Mouse (Mus musculus): ENCODE measurements at regions not wholly inside any gene's neighbourhood (a gene's known extent, or its start where the extent isn't known, plus 50 kb on each side); places are given as distances from the start of the nearest gene placed in this dataset.

DNA sequence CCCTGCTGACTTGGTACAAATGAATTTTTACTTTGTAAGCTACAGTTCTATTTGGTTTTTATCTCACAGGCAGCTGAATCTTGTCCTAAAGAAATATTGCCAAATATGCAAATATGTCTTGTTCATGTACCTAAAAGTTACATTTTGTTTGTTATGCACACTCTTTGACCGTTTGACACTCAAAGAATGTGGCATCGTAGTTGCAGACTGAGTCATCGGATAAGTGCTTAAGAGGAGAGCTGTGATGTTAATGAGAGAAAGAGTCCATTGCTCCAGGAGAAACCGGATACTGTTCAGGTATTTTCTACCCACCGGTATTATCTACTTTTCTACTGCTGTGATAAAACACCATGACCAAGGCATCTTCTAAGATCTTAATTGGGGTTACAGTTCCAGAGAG, 50.3 kb upstream of the Rasl11b start:
- WGBS = 89% methylated on average over 5 of the region's 5 CpGs
- Histone ChIP-seq H3K27ac (replicated peaks; ENCODE audit: low read depth, low read length) (no peak overlapping the region), H3K9me3 (replicated peaks; ENCODE audit: control insufficient read depth, low read length) (no peaks in the 10 kb centered on the region), H3K4me3 (ENCODE audit: low read depth, low read length) (no peak overlapping the region), H3K4me2 (ENCODE audit: low read depth, low read length) (no peak overlapping the region), H3K27me3 (ENCODE audit: control insufficient read depth, insufficient read depth, low read length) (no peaks in the 10 kb centered on the region), H3K9ac (replicated peaks; ENCODE audit: low read length) (no peak overlapping the region), H3K36me3 (replicated peaks; ENCODE audit: control insufficient read depth, insufficient read depth, low read depth, low read length) (no peaks in the 10 kb centered on the region), H3K4me1 (ENCODE audit: control insufficient read depth, insufficient read depth, low read length) (no peaks in the 10 kb centered on the region)
- ATAC-seq (replicated peaks; ENCODE audit: insufficient number of reproducible peaks, low FRiP score, low TSS enrichment, low read depth) = no peak
- no peak for DNase-seq (ENCODE audit: low spot score)

All from embryonic facial prominence, embryonic 11.5 days (tissue).